Mouse (Mus musculus) leukemia stem cell, adult 10-12 weeks (primary cell): ENCODE results near the gene Lat. TPM values are rescaled to one million over a fixed set of nuclear protein-coding genes. Genes with fewer than 3 reads are reported as not detected.

ENCODE experiments used
- polyA plus RNA-seq: library from polyadenylated mRNA; stranded (reverse); fragments of >175 nt; gene quantifications from 2 replicates; pipeline ENCODE4 v1.2.3, GENCODE M21; 2012; ENCODE audit warnings: low replicate concordance

Gene Lat
- polyA plus RNA-seq: 15.7 and 32.8 TPM in 2 replicates

DNA sequence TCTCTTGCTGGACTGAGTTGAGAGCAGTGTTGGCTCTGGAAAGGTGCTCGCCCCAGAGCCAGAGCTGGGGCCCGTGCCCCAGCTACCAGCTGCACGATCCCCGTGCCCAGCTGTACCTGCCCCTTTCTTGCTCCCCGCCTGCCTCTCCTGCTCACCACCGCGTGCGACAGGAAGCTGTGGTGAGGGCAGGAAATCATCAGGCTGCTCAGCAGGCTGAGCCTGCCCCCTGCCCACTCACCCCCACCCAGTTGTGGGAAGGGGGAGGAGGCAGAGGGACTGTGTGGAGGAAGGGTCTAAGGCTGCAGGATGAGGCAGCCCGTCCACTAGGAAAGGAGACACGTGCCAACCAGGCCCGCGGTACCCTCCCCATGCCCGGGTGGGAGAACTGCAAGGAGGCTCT, at the start of gene Lat:
Lat (minus strand) TSS at position 178 of the 400 bp plus-strand sequence.

DNA sequence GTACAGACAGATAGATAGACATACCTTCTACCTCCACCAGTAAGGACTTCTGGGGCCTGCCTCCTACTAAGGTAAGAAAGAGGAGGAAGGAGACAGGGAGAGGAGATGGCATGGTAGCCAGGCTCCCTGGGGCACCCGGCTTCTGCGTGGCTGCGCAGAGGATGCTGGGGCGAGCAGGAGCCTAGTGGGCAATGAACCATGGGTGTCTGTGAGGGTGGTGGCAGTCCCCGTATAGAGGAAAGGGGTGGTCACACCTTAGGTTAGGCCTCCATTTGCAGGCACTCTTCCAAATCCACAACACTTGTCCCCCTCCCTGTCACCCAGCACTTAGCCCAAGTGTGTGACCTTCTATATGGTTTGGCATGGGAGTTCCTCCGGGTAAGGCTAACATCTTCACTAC, 45.4 kb upstream of the Lat start, which contains the start of gene Cd19:
Cd19 (minus strand) TSS at position 165 of the 400 bp plus-strand sequence.

DNA sequence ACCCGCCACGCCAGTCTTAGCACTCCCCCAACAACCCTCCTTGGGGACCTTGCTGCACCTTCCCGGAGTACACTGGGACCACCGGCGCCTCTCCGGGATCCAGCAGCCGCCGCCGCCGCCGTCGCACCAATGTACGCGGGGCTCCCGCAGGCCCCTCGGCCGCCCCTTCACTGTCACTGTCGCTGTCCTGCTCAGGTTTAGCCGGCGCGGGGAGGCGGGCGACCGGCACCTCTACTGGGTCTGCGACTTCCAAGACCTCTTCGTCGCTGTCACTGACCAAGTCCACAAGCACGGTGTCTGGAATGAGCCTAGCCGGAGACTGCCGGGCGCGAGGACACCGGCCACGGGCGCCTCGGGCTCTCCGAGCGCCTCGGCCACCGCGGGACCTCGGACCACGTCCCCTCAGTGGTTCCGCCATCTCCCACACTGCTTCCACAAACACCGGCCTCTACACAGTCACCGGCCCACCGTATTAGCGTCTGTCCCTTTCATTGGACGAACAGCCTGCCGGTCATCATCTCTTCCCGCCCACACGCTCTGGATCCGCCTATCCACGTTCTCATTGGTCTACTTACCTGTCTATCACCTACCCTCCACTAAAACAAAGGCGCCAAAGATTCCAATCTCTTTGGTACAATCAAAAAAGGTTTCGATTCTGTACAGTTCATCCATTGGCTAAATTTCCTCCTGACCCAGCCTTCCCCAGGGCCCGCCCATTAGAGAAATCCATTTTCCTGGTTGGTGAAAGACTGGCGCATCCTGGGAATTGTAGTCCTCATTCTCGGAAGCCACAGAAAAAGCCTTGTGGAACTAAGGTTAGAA, 27.1 kb upstream of the Lat start, which contains the start of gene Nfatc2ip:
Nfatc2ip (minus strand) TSS at position 440 of the 822 bp plus-strand sequence.

DNA sequence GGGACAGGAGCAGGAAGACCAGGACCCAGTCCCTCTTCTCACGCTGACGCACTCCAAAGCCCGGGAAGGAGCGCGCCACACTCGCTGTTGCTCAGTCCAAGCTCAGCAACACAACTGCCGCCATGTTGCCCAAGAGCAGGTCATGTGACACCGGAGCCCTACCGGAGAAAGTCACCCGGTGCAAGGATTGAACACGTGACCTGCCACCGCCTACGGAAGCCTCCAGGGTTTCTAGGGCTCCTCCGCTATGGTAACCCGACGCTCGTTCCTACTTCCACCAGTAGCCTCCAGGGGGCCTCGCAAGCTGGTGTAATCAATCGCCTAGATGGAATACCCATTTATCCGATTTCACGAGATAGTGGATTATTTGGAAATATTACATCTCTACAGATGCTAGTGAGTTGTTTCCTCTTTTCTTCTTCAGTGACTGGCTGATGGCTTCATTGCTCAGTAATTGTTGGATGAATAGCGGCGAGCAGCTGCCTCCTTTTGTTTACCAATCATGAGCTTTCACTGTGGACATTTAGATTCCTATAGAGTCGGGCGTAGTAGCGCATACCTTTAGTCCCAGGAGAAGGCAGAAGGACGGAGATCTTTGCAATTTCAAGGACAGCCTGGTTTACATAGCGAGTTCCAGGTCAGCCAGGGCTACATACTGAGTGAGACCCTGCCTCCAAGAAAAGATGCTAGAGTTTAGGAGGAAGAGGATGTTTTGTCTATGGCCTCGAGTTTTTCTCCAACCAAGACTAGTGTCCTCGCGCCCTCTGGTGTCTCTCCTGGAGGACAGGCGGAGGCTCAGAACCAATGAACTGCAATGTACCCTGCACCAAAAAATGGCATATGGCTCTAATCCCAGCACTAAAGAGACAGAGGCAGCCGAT, 8.1 kb upstream of the Lat start, which contains the start of gene Spns1:
Spns1 (minus strand) TSS at position 173 of the 881 bp plus-strand sequence.

Other genes starting within 250 kb of the Lat start
- 124 and 231 TPM in 2 replicates for gene Xpo6, start 169.1 kb downstream of the Lat start, polyA plus RNA-seq
- gene Sbk1, start 97.0 kb downstream of the Lat start, polyA plus RNA-seq: 51.0 and 58.3 TPM in 2 replicates
- 107 and 109 TPM in 2 replicates for gene Spns1, start 7.9 kb upstream of the Lat start, polyA plus RNA-seq
- 5.5 and 6.0 TPM in 2 replicates for gene Nfatc2ip, start 27.2 kb upstream of the Lat start, polyA plus RNA-seq
- 15.0 and 38.2 TPM in 2 replicates for gene Cd19, start 45.3 kb upstream of the Lat start, polyA plus RNA-seq
- gene Rabep2, start 59.2 kb upstream of the Lat start, polyA plus RNA-seq: 58.1 and 79.3 TPM in 2 replicates
- gene Atp2a1, start 93.5 kb upstream of the Lat start, polyA plus RNA-seq: 0.27 and 0.34 TPM in 2 replicates
- gene Sh2b1, start 105.9 kb upstream of the Lat start, polyA plus RNA-seq: 56.4 and 77.6 TPM in 2 replicates
- 19.5 and 71.4 TPM in 2 replicates for gene Tufm, start 117.8 kb upstream of the Lat start, polyA plus RNA-seq
- gene Atxn2l, start 133.9 kb upstream of the Lat start, polyA plus RNA-seq: 1,237 and 1,711 TPM in 2 replicates
- gene Eif3c, start 196.8 kb upstream of the Lat start, polyA plus RNA-seq: 46.8 and 71.7 TPM in 2 replicates
- gene Apobr, start 215.4 kb upstream of the Lat start, polyA plus RNA-seq: 13.9 and 17.3 TPM in 2 replicates
- gene Cln3, start 216.2 kb upstream of the Lat start, polyA plus RNA-seq: 6.0 and 18.7 TPM in 2 replicates
- 0.47 and 2.1 TPM in 2 replicates for gene Il27, start 225.4 kb upstream of the Lat start, polyA plus RNA-seq